Mouse (Mus musculus) 3T3-L1 (cell line): ENCODE results near the gene Ppp1r1c.

Experiments
- DNase-seq: peaks from one replicate; pipeline ENCODE4 v3.0.0-alpha.2; 2015; ENCODE audit warnings: low read depth, low spot score

Ppp1r1c gene

GRCm38 (mm10) chr2:79865275-79865999 lies 157.9 kb downstream of the Ppp1r1c start:
- peak; percentile 87 for DNase-seq
